Mouse (Mus musculus): ENCODE measurements around the gene Rplp1. TPM values are rescaled to one million over a fixed set of nuclear protein-coding genes. Genes with fewer than 3 reads are reported as not detected.

Rplp1 gene
- polyA plus RNA-seq, 1 experiment from 2014 or later, result 856 TPM

Other genes with a start within 250 kb of the Rplp1 start
- 16.2 and 16.9 TPM in 2 replicates for gene Kif23, start 32.2 kb upstream of the Rplp1 start, polyA plus RNA-seq (2015; fragmentation: Nextera tagmentation; extraction: Ambion mirVana)
- gene Paqr5, start 112.3 kb upstream of the Rplp1 start, polyA plus RNA-seq (2015; fragmentation: Nextera tagmentation; extraction: Ambion mirVana), result 0.37 and 0.61 TPM in 2 replicates
- 18.8 and 19.5 TPM in 2 replicates for gene Glce, start 208.1 kb upstream of the Rplp1 start, polyA plus RNA-seq (2015; fragmentation: Nextera tagmentation; extraction: Ambion mirVana)